Mouse (Mus musculus): ENCODE data around the gene Arhgap10.

Arhgap10 gene

GRCm38 (mm10) chr8:77410394-77410793, 107.4 kb downstream of the Arhgap10 start:
- DNase-seq (ENCODE audit: low read depth in 2 of 2, low spot score in 2 of 2): no peak

DNA sequence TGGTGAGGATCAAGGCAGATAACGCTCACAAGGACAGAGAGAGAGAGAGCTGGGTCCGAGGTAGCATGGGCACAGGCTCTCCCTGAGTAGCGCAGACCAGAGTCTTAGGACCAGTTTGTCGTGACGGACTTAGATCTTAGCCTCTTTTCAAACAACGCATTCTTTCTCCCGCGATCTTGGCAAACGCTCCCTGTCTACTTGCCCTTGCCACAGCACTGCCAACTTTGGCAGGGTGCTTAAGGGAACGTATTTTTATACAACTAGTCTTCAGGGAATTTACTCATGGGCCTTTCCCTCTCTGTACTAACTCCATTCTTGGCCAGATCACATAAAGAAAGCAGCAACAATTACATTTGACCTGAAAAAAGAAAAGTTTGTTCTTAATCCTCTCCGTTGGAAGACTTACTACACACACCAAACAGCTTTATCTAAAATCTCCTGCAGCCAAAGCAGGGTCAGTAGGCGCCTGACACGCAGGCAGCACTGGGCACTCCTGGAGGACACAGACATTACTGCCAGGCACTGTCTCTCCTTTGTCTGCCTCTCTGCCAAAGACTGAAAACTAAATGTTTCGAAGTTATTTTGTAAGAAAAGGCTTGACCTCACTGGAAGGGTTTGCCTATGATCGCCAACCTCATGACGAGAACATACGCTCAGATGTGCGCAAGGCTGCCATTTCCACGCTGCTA, 109.1 kb downstream of the Arhgap10 start:
- no peak for DNase-seq (ENCODE audit: low read depth in 2 of 2, low spot score in 2 of 2)

DNA sequence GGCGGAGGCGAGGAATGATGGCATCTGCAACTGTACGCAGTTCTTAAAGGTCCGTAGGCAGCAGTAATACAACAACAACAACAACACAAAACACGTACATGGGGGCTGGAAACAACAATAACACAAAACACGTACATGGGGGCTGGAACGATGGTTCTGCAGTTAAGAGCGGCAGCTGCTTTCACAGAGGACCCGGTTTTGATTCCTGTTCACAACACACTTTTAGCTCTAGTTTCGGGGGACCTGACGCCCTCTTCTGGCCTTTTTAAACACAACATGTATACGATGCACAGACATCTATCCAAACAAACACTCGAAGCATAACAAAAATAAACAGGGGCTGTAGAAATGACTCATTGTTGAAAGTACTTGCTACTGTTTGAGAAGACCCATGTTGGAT, 110.9 kb downstream of the Arhgap10 start:
- no peak for DNase-seq (ENCODE audit: low read depth in 2 of 2, low spot score in 2 of 2)

DNA sequence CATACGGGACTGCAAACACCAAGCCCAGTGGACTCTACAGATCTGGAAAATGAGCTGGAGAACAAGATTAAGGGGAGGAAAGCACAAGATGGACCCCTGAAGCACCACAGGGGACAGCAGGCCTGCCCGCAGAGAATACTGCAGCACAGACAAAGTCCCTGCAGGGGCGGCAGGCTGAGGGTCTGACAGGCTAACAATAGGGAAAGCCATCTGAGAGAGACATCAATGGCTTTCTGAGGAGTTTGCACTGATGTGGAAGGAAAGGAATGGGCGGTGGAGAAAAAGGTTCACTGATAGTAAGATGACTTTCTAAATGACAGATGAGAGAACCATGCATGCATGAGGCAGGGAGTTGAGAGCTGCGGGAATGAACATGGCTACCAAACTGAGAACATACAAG, 111.3 kb downstream of the Arhgap10 start:
- no peak for DNase-seq (ENCODE audit: low read depth in 2 of 2, low spot score in 2 of 2)

- no peak for DNase-seq (ENCODE audit: low read depth in 2 of 2, low spot score in 2 of 2)
These were observed 113.7 kb downstream of the Arhgap10 start for GRCm38 (mm10) chr8:77404017-77404416.

DNA sequence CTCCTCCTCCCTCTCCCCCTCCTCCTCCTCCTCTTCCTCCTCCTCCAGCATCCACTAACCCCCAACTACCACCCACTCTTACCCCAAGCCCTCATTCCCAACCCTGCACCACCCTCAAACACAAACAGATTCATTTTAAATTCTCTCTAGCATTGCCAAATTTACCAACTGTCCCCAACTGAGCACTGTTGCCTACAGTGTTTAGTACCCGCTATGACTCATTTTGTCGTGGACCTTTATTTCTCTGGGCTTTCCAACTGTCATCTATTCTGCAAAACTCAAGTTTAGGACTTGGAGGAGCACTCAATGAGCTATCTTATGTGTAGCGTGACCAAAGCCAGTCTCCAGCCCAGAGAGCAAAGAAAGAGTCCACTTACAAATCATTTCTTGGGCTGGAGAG, 115.8 kb downstream of the Arhgap10 start:
- DNase-seq (ENCODE audit: low read depth in 2 of 2, low spot score in 2 of 2): no peak

GRCm38 (mm10) chr8:77401140-77401539, 116.6 kb downstream of the Arhgap10 start:
- DNase-seq (ENCODE audit: low read depth in 2 of 2, low spot score in 2 of 2): no peak

GRCm38 (mm10) chr8:77384080-77384479, 133.7 kb downstream of the Arhgap10 start:
- no peak for DNase-seq (ENCODE audit: low read depth in 2 of 2, low spot score in 2 of 2)

- no peak for DNase-seq (ENCODE audit: low read depth in 2 of 2, low spot score in 2 of 2)
These were observed 134.1 kb downstream of the Arhgap10 start for GRCm38 (mm10) chr8:77383671-77384070.

DNA sequence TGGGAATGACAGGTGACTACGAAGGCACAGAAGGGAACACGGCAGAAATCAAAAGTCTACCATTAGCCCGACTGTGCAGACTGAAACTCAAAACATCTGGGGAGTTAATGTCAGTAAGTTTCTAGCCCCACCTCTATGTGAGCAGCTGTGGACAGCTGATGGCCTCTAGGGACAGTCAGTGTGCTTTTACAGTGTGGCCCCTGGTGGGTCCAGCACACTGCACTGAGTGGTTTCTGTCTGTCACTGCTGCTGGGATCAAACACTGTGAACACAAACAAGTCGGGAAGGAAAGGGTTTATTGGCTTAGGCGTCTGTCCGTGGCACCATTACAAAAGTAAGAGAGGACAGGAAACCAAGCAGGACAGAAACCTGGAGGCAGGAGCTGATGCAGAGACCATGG, 136.9 kb downstream of the Arhgap10 start:
- no peak for DNase-seq (ENCODE audit: low read depth in 2 of 2, low spot score in 2 of 2)

GRCm38 (mm10) chr8:77379300-77379699, 138.5 kb downstream of the Arhgap10 start:
- no peak for DNase-seq (ENCODE audit: low read depth in 2 of 2, low spot score in 2 of 2)

DNA sequence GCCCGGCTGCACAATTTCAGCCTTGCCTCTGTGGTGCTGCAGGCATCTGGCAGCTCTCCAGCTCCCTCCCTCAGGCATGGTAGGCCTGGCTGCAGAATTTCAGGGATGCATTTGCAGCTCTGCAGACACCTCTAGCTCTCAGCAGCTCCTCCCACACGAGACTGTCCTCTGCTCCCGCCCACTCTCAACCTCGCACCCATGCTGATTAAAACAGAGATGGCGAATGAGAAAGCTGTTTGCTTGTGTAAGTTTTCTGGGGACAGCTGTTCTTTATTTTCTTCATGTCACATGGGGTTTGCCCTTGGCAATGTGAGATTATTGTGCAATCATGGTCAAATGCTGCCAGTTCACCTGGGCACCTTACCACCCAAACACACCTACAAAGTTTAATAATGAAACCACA, 141.3 kb downstream of the Arhgap10 start:
- no peak for DNase-seq (ENCODE audit: low read depth in 2 of 2, low spot score in 2 of 2)

DNA sequence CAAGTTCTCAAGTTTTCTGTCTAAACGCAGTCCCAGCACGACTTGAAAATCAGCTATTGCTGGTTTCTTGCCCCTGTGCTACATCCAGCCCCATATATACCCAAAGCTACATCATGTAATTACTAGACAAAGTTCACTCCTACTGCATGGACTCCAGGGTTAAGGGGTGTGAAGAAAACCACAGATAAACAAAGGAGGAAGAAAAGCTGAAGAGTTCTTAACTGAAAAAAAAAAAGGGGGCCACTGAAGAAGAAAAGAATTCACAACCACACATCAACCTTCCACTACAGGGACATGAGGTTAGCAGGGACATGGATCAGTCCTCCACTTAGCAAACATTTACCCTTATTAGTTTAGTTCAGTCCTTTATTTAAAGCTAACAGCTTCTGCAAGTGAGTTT, 141.8 kb downstream of the Arhgap10 start:
- DNase-seq (ENCODE audit: low read depth in 2 of 2, low spot score in 2 of 2): no peak

DNA sequence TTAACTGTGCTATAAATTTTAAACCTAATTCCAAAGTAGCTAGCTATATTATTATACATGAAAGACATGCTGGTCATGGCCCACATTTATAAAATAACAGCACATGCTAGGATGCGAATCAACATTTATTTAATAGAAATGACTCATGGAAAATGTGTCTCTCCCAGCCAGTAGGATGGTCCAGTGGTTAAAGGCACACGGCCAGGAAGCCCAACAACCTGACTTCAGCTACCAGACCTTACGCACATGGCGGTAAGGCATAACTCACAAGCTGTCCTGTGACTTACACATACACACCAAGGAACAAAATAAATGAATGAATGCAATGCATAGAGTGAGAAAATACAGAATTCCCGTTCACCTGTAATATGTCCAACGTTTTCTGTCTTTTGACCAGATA, 146.7 kb downstream of the Arhgap10 start:
- no peak for DNase-seq (ENCODE audit: low read depth in 2 of 2, low spot score in 2 of 2)

DNA sequence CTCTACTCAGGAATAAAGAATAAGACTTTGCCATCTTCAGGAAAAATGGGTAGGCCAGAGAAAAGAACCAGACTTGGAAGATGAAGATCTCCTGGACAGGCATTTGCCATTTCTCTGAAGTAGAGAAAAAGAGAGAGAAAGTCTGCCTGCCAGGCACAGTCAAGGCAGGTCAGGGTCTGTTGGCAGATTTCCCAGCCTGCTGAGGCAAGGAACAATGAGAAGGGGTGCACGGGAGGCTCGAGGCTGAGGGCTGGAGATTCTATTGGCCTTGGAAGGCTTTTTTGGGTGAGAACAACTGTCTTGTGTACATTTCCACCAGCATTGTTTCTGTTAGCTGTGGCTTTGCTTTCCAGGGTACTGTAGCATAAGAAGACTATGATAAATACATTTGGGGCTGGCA, 147.4 kb downstream of the Arhgap10 start:
- DNase-seq (ENCODE audit: low read depth in 2 of 2, low spot score in 2 of 2): no peak

DNA sequence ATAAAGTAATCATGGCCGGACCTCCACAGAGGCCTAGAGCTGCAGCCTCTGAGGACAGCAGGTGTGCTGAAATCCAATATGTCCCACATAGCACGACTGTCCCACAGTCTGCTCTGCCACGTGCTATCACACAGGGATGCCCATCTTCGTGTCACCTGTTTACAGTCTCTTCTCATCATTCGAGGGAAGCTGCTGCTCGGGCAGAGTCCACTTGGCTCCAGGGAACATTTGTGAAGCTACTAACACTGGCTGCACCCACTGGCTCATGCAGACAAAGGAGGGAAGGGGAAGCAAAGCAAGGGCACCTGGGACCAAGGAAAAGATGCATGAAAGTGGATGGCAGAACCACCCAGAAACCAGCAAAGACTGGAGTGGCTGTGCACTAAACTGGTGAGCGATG, 148.1 kb downstream of the Arhgap10 start:
- no peak for DNase-seq (ENCODE audit: low read depth in 2 of 2, low spot score in 2 of 2)

- no peak for DNase-seq (ENCODE audit: low read depth in 2 of 2, low spot score in 2 of 2)
These were observed 150.7 kb downstream of the Arhgap10 start for GRCm38 (mm10) chr8:77367091-77367490.

- DNase-seq (ENCODE audit: low read depth in 2 of 2, low spot score in 2 of 2): no peak
These were observed 151.3 kb downstream of the Arhgap10 start for GRCm38 (mm10) chr8:77366446-77366845.

DNA sequence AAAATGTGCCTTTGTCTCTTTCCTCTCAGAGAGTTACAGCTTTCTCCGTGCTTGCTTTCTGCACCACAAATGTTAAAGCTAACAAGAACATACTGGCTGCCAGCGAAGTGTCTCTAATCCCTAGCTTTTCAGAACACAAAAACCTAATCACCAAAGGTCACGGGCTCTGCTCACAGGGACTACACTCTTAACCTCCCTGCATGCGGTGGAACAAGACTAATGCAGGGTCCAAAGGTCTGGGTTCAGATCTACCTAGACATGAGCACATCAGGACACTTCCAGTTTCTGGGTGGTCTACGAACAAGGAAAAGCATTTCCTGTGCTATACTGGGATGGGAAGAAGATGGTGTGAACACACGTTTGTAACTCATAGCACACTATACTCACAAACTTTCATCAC, 151.8 kb downstream of the Arhgap10 start:
- DNase-seq (ENCODE audit: low read depth in 2 of 2, low spot score in 2 of 2): no peak

DNA sequence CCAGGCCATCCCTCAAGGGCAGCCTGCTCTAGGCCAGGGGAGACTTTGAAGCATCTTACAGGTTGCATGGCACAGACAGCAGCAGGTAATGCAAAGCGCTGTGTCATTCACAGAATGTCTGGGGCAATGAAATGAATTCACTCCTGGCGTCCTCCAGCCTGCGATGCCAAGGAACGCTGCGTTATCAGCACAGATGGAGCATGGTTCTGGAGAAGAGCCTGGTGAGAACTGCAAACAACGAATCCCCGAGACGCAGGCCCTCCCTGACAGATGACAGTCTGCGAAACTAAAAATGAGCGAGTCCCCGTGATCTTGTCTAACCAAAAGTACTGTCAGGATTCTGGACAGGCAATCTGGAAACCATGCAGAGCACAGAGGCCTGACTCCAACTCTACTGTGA, 153.3 kb downstream of the Arhgap10 start:
- no peak for DNase-seq (ENCODE audit: low read depth in 2 of 2, low spot score in 2 of 2)

DNA sequence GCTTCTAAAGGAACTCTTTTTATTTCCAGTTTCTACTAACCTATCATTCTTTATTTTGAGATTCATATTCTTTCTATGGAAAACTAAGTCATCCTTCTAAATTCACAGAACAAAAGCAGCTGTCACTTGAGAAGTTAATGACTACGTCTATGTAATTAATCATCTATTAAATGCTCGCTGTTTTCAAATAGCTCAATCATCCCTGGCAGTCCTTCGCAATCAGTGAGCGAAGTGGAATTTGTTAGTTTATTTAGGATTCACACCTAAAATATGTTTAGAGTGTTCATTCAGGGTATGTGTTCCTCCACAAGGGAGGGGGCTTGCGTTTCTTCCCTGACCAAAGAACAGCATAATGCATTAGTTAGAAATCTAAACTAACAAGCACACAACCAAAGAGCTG, 156.9 kb downstream of the Arhgap10 start:
- DNase-seq (ENCODE audit: low read depth in 2 of 2, low spot score in 2 of 2): no peak

DNA sequence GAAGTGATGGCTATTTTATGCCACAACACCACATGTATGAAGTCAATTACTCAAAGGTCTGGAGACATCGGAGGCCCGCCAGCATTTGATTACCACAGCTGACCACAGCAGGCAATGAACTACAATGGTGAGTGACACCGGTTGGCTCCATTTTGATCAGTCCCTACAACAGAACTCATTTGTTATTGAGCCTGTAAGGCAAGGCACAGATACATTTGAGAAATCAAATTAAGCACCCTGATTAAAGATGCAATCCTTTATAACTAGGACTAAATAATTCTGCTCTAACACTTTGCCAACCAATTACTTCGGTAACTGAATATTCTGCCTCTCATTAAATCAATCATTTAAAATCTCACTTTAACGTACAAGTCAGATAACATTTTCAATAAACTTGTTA, 157.3 kb downstream of the Arhgap10 start:
- no peak for DNase-seq (ENCODE audit: low read depth in 2 of 2, low spot score in 2 of 2)

DNA sequence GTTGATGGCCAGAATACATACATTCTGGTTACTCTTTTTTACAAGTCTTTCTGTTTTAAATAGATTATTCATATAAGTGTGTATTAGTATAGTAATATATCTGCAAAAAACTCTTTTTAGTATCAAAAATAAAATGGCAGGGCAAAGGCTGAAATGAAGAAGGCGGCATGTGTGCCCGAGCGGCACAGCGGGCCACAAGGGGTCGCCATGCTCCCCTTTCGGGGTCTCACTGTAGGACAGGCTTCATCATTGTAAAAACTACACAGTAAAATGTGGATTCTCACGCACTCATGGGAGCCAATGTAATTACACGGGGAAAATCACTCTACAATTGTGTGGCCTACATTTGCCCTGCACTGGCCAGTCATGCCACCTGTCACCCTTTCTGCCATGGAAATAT, 160.6 kb downstream of the Arhgap10 start:
- DNase-seq (ENCODE audit: low read depth in 2 of 2, low spot score in 2 of 2): no peak

DNA sequence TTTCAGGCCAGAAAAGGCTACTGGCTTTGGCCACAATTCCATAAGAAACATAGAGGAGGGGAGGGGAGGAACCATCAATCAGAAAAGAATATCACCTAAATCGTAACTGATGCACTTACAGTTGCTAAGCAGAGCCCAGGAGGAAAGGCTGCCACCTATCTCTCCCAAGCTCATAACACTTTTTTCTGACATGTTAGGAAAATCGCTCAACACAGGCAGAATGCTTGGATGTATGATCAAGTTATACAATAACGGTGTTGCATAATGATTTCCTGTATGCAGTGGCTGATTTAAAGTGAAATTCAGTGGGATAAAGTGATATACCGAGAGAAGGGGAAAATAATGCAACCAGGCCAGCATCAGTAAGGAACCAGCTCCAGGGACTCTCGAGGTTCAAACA, 162.4 kb downstream of the Arhgap10 start:
- DNase-seq (ENCODE audit: low read depth in 2 of 2, low spot score in 2 of 2): no peak
